Mouse (Mus musculus): ENCODE measurements around the gene Gle1. TPM values are rescaled to one million over a fixed set of nuclear protein-coding genes. Genes with fewer than 3 reads are reported as not detected.
"Not testable (repeated sequence)": the region's sequence is repeated elsewhere in the genome, so short reads cannot be mapped to it uniquely, and the experiment has no call there.

Gene Gle1
- 14.3 and 14.5 TPM in 2 replicates for polyA plus RNA-seq (2015; fragmentation: Nextera tagmentation; extraction: Ambion mirVana)

- WGBS = 4% methylated on average over 44 of the region's 44 CpGs
- Histone ChIP-seq H3K36me3 (ENCODE audit: control insufficient read depth, insufficient read depth) (peaks cover 26% of the 10 kb centered on the region), H3K4me1 (replicated peaks; ENCODE audit: control insufficient read depth, insufficient read depth, low read length) (peaks cover 4% of the 10 kb centered on the region), H3K9me3 (ENCODE audit: control insufficient read depth) (no peaks in the 10 kb centered on the region), H3K27ac (ENCODE audit: low read depth, low read length) (peak within 1 kb of the TSS; percentile 47; the same call in 1 of the 2 replicates), H3K27me3 (replicated peaks; ENCODE audit: control insufficient read depth, insufficient read depth, low read length) (no peaks in the 10 kb centered on the region), H3K9ac (ENCODE audit: low read depth, low read length) (peak within 1 kb of the TSS; percentile 47), H3K4me3 (ENCODE audit: low read depth, low read length) (peak within 1 kb of the TSS; percentile 63), H3K4me2 (replicated peaks; ENCODE audit: low read depth) (peak within 1 kb of the TSS; percentile 71)
- TF ChIP-seq CTCF (IDR thresholded peaks at IDR 0.05; ENCODE audit: low read depth) = peak; percentile 89
- peak; percentile 96 for ATAC-seq
Measured at GRCm38 (mm10) chr2:29934906-29935599, at the start of gene Gle1. Gle1 (plus strand) TSS chr2:29935426.

DNA sequence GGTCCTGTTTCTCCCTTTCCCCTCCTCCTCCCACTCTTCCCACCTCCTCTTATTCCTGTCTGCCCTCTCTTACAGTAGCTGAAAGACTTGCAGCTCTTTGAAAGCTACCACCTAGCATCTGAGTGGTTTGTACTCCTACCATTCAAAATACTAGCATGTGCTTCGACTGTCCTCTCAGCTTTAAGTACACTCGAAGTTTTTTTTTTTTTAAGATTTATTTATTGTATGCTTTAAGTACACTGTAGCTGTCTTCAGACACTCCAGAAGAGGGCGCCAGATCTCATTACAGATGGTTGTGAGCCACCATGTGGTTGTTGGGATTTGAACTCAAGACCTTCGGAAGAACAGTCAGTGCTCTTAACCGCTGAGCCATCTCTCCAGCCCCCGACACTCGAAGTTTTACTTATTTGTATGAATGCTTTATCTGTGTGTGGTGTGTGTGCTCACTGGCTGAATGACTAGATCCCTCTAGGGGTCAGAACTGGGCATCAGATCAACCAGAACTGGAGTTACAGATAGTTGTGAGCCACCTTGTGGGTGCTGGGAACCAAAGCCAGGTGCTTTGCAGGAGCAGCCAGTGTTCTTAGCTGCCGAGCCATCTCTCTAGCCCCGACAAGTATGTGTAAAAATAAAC, 48.5 kb upstream of the Gle1 start:
- not testable (repeated sequence) for H3K4me3 ChIP-seq (ENCODE audit: low read depth, low read length); H3K4me2 ChIP-seq (replicated peaks; ENCODE audit: low read depth); H3K27me3 ChIP-seq (replicated peaks; ENCODE audit: control insufficient read depth, insufficient read depth, low read length); ATAC-seq; H3K9ac ChIP-seq (ENCODE audit: low read depth, low read length); H3K36me3 ChIP-seq (ENCODE audit: control insufficient read depth, insufficient read depth); H3K4me1 ChIP-seq (replicated peaks; ENCODE audit: control insufficient read depth, insufficient read depth, low read length); H3K27ac ChIP-seq (ENCODE audit: low read depth, low read length); H3K9me3 ChIP-seq (ENCODE audit: control insufficient read depth)
- 79% methylated on average over 9 of the region's 9 CpGs for WGBS
- peak; percentile 8; the same call in 1 of the 2 replicates for TF ChIP-seq CTCF (IDR thresholded peaks at IDR 0.05; ENCODE audit: low read depth)

- Histone ChIP-seq H3K4me2 (replicated peaks; ENCODE audit: low read depth) (peak within 1 kb of the TSS; percentile 79), H3K27ac (ENCODE audit: low read depth, low read length) (peak within 1 kb of the TSS; percentile 85), H3K27me3 (replicated peaks; ENCODE audit: control insufficient read depth, insufficient read depth, low read length) (no peaks in the 10 kb centered on the region), H3K4me1 (replicated peaks; ENCODE audit: control insufficient read depth, insufficient read depth, low read length) (peaks cover 6% of the 10 kb centered on the region; the same call in 1 of the 2 replicates), H3K4me3 (ENCODE audit: low read depth, low read length) (peak within 1 kb of the TSS; percentile 97), H3K36me3 (ENCODE audit: control insufficient read depth, insufficient read depth) (peaks cover 26% of the 10 kb centered on the region), H3K9me3 (ENCODE audit: control insufficient read depth) (no peaks in the 10 kb centered on the region), H3K9ac (ENCODE audit: low read depth, low read length) (peak within 1 kb of the TSS; percentile 70)
- WGBS = under 1% methylated on average over 64 of the region's 70 CpGs
- no peak for TF ChIP-seq CTCF (IDR thresholded peaks at IDR 0.05; ENCODE audit: low read depth)
- peak; percentile 89 for ATAC-seq
Measured at GRCm38 (mm10) chr2:29889066-29889944, 45.9 kb upstream of the Gle1 start, which contains the start of gene Odf2. Odf2 (plus strand) TSS chr2:29889221.

- Histone ChIP-seq H3K4me2 (replicated peaks; ENCODE audit: low read depth) (peak overlapping the region; percentile 79), H3K27ac (ENCODE audit: low read depth, low read length) (peak overlapping the region; percentile 85), H3K27me3 (replicated peaks; ENCODE audit: control insufficient read depth, insufficient read depth, low read length) (no peaks in the 10 kb centered on the region), H3K9ac (ENCODE audit: low read depth, low read length) (peak overlapping the region; percentile 70), H3K36me3 (ENCODE audit: control insufficient read depth, insufficient read depth) (peaks cover 35% of the 10 kb centered on the region), H3K4me3 (ENCODE audit: low read depth, low read length) (peak overlapping the region; percentile 97), H3K4me1 (replicated peaks; ENCODE audit: control insufficient read depth, insufficient read depth, low read length) (peaks cover 6% of the 10 kb centered on the region; the same call in 1 of the 2 replicates), H3K9me3 (ENCODE audit: control insufficient read depth) (no peaks in the 10 kb centered on the region)
- WGBS = under 1% methylated on average over 60 of the region's 61 CpGs
- ATAC-seq = peak; percentile 84
- TF ChIP-seq CTCF (IDR thresholded peaks at IDR 0.05; ENCODE audit: low read depth) = peak; percentile 75
Measured at GRCm38 (mm10) chr2:29889991-29890833, 45.0 kb upstream of the Gle1 start.

- Histone ChIP-seq H3K27ac (ENCODE audit: low read depth, low read length) (no peak overlapping the region), H3K4me2 (replicated peaks; ENCODE audit: low read depth) (no peak overlapping the region), H3K4me3 (ENCODE audit: low read depth, low read length) (no peak overlapping the region), H3K9me3 (ENCODE audit: control insufficient read depth) (no peaks in the 10 kb centered on the region), H3K9ac (ENCODE audit: low read depth, low read length) (no peak overlapping the region), H3K36me3 (ENCODE audit: control insufficient read depth, insufficient read depth) (peaks cover 48% of the 10 kb centered on the region), H3K27me3 (replicated peaks; ENCODE audit: control insufficient read depth, insufficient read depth, low read length) (no peaks in the 10 kb centered on the region), H3K4me1 (replicated peaks; ENCODE audit: control insufficient read depth, insufficient read depth, low read length) (peaks cover 6% of the 10 kb centered on the region; the same call in 1 of the 2 replicates)
- no peak for ATAC-seq
- 90% methylated on average over 6 of the region's 6 CpGs for WGBS
- TF ChIP-seq CTCF (IDR thresholded peaks at IDR 0.05; ENCODE audit: low read depth) = no peak
Measured at GRCm38 (mm10) chr2:29891773-29892172, 43.5 kb upstream of the Gle1 start.
